Mouse (Mus musculus) adrenal gland, postnatal 25 days (tissue): ENCODE data around the gene Heyl. TPM values are rescaled to one million over a fixed set of nuclear protein-coding genes. Genes with fewer than 3 reads are reported as not detected.

Experiments
- DNase-seq: peaks from one replicate; pipeline ENCODE4 v3.0.0; 2021; ENCODE audit warnings: mixed read lengths
- long read RNA-seq: library from polyadenylated mRNA; stranded (forward); transcript quantifications from one replicate; pipeline ENCODE4 v2.0.0, GENCODE M21; 2021
- total RNA-seq: library from RNA; stranded (reverse); gene quantifications from 2 replicates; pipeline ENCODE4 v1.2.3, GENCODE M21; 2021

The Heyl gene
- 3.8 and 4.0 TPM in 2 replicates for total RNA-seq
- long read RNA-seq, partial matches to known transcripts, result 0 of 1 reads
- long read RNA-seq, other reads (novel, unspliced or antisense), result 1 of 1 reads

- peak; percentile 69 for DNase-seq
These were observed at the start of gene Heyl for GRCm38 (mm10) chr4:123233492-123234084. TSS of gene Heyl (plus strand) at chr4:123233556.

- no peak for DNase-seq
These were observed 48.5 kb upstream of the Heyl start for GRCm38 (mm10) chr4:123184816-123185215.

GRCm38 (mm10) chr4:123192336-123192735 is 41.0 kb upstream of the Heyl start:
- no peak for DNase-seq

- no peak for DNase-seq
These were observed 39.6 kb upstream of the Heyl start for GRCm38 (mm10) chr4:123193791-123194190.

GRCm38 (mm10) chr4:123196695-123197094 is 36.7 kb upstream of the Heyl start:
- no peak for DNase-seq

- peak; percentile 84 for DNase-seq
These were observed 32.6 kb upstream of the Heyl start for GRCm38 (mm10) chr4:123200771-123201185.

- peak; percentile 80 for DNase-seq
These were observed 31.9 kb upstream of the Heyl start, which contains the start of gene Nt5c1a for GRCm38 (mm10) chr4:123201186-123202093. TSS of gene Nt5c1a (plus strand) at chr4:123201504.

GRCm38 (mm10) chr4:123202094-123202420 is 31.3 kb upstream of the Heyl start:
- DNase-seq, result no peak

- no peak for DNase-seq
These were observed 26.0 kb upstream of the Heyl start for GRCm38 (mm10) chr4:123207337-123207736.

GRCm38 (mm10) chr4:123210996-123211395 is 22.4 kb upstream of the Heyl start:
- DNase-seq, result no peak

GRCm38 (mm10) chr4:123211453-123211852 is 21.9 kb upstream of the Heyl start:
- no peak for DNase-seq

GRCm38 (mm10) chr4:123212330-123212729 is 21.0 kb upstream of the Heyl start:
- no peak for DNase-seq

- DNase-seq, result peak; percentile 73
These were observed 19.4 kb upstream of the Heyl start for GRCm38 (mm10) chr4:123213975-123214374.

- DNase-seq, result no peak
These were observed 18.0 kb upstream of the Heyl start for GRCm38 (mm10) chr4:123215367-123215766.

GRCm38 (mm10) chr4:123216782-123217181 is 16.6 kb upstream of the Heyl start:
- peak; percentile 64 for DNase-seq

GRCm38 (mm10) chr4:123219720-123220357 is 13.5 kb upstream of the Heyl start:
- DNase-seq, result peak; percentile 82

GRCm38 (mm10) chr4:123220637-123221036 is 12.7 kb upstream of the Heyl start:
- peak; percentile 54 for DNase-seq

- no peak for DNase-seq
These were observed 10.0 kb upstream of the Heyl start for GRCm38 (mm10) chr4:123223309-123223708.

- DNase-seq, result no peak
These were observed 7.5 kb upstream of the Heyl start for GRCm38 (mm10) chr4:123225718-123226403.

GRCm38 (mm10) chr4:123227707-123228106 is 5.6 kb upstream of the Heyl start:
- DNase-seq, result no peak

GRCm38 (mm10) chr4:123228270-123228669 is 5.1 kb upstream of the Heyl start:
- no peak for DNase-seq

GRCm38 (mm10) chr4:123229166-123229565 is 4.2 kb upstream of the Heyl start:
- no peak for DNase-seq
